Mouse (Mus musculus): ENCODE data around the gene Zfp87. TPM values are rescaled to one million over a fixed set of nuclear protein-coding genes. Genes with fewer than 3 reads are reported as not detected.

Zfp87 gene
- total RNA-seq (2021) = 10 to 100 TPM; 23.0 to 24.8 TPM
- long read RNA-seq, experiment 1, transcript Zfp87-204 (4 exons, 2,656 nt) = major isoform, 25 of 27 reads
- long read RNA-seq, experiment 1, partial matches to known transcripts = 0 of 27 reads
- long read RNA-seq, experiment 1, other reads (novel, unspliced or antisense) = 0 of 27 reads
- long read RNA-seq, experiment 2, transcript Zfp87-204 (4 exons, 2,656 nt) = major isoform, 15 of 18 reads
- long read RNA-seq, experiment 2, partial matches to known transcripts = 0 of 18 reads
- long read RNA-seq, experiment 2, other reads (novel, unspliced or antisense) = 2 of 18 reads

DNA sequence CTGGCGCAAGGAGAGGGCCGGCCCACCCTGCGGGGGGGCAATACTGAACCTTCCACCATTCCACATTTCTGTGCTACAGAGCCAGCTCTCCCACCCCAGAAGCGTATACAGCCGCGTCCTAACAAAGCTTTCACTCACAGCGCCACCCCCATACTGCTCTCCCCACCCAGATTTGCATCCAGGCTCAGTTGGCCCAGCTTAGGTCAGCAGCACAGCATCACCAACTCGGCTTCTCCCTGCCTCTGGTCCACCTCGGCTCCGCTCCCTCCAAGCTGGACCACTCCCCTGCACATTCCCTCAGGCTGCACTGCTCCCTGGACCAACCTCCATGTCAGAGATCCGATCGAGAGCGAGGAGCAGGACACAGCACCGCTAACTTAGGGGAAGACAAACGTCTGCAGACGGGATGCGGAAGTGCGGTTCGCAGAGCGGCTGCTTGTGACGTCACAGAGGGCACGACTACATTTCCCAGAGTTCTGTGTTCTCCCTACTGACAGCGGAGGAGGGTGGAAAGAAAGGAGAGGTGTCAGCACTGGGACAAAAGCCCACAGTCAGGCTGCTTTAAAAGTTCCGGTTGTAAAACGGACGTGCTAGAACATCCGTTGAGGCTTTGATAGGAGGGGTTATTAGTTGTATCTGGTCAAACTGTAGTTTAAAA lies at the start of gene Zfp87, which contains the start of gene Gm26965:
Gene Zfp87 (minus strand): TSS at position 425 of the 658 bp plus-strand sequence.
Gene Gm26965 (minus strand): TSS at position 399 of the 658 bp plus-strand sequence.
- intact Hi-C loops (cut with DNase I) = loop anchor here (2.0 kb wide), 1 partner anchor 27 kb away; the partner anchor contains the start of gene Zfp748
- DNase-seq (ENCODE audit: low spot score in 2 of 2) = peak; percentile 92 to 95

DNA sequence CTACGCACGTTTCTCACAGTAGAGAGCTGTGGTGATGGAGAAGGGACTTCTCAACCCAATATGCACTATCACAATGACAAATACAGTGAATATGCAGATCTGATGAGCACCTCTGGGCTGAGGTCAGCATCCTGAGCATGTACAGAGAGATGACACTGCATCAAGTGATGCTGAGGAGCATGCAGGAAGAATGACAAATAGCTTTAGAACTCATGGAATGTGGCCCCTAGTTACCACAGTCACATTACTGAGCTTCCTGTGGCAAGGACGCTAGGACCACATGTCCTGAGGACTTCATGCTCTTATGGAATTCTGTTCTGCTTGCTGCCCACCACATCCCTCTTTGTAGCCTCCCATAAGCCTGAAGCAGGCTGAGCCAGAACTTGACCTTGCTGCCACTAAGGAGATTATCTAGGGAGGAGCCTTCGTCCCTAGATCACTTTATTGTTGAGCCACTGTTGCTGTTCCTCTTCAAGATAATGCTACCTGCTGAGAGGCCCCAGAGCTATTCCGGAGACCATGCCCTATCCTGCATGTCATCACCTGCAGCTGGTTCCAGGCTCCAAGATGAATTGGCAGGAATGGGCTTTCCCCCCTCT lies 46.7 kb upstream of the Zfp87 start:
- no peak for DNase-seq (ENCODE audit: low spot score in 2 of 2)
- intact Hi-C loops (cut with DNase I) = no loop called here

DNA sequence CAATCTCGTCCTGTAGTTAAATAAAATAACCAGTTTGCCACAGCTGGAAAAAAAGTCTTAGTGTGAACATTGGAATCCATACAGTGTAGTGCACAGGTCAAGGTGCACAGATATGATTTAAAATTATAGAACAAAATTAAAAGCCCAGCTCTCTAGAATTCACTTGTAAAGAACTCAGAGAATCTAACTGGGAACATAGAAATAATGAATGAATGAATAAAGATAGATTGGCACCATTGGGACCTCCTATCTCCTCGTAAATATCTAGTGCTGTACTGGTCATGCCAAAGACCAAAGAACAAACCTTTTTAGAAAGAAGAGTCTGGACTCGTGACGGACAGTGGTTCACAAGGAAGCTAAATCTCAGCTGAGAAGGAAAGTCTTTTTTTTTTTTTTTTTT lies 27.8 kb upstream of the Zfp87 start, which contains the start of gene Zfp748:
Gene Zfp748 (minus strand): TSS at position 101 of the 400 bp plus-strand sequence.
- intact Hi-C loops (cut with DNase I) = loop anchor here (2.0 kb wide), 1 partner anchor 27 kb away; the partner anchor contains the start of genes Gm26965 and Zfp87
- DNase-seq (ENCODE audit: low spot score in 2 of 2) = no peak

DNA sequence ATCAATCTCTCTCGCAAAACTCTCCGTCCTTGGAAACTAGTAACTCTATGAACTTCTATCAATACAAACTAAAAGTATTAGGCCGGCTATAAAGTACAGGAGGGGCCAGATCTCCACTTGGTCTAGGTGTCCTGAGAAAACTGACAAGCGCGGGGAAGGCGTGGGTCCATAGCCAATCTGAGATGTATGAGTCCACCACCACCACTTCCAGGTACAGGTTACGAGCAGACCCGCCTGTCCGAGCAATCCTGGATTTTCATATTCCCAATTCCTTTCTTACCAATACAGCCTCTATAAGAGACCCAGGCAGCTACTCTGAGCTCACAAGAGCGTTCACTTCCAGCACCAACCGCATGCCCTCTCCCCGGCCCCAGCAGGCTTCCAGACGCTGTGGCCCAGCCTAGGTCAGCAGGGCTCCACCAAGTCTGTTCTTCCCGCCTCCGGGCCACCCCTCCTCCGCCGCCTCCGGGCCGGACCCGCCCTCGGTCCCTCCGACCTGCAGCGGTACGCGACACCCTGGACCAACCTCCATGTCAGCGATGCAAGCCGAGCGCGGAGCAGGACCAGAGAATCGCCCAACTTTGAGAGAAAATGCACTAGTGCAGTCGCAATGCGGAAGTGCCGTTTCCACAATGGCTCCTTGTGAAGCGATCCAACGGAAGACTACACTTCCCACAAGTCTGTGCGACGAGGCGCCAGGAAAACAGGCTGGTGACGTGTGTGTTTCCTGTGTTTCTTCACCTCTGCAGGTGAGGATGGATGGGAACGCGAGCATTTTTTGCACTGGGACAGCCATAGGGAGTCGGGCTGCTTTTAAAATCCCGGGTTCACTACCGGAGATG lies 26.7 kb upstream of the Zfp87 start:
- intact Hi-C loops (cut with DNase I) = loop anchor here (2.0 kb wide), 1 partner anchor 26 kb away; the partner anchor contains the start of genes Gm26965 and Zfp87

DNA sequence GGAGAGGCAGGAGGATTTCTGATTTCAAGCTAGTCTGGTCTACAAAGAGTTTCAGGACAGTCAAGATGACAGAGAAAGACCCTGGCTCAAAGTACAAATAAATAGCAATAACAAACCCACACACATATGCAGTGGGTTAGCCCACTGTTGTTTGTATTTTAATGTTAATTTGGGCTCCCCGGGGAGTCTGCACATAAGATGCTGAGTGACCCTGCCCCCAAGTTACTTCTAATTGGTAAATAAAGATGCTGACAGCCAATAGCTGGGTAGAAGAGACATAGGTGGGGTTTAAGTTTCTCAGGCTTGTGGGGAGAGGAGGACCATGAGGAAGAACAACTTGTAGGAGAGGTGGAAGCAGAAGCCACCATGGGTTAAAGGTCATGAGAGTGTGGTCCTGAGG lies 20.0 kb upstream of the Zfp87 start:
- DNase-seq (ENCODE audit: low spot score in 2 of 2) = no peak
- intact Hi-C loops (cut with DNase I) = no loop called here

More for the DNA sequence above, 26.7 kb upstream of the Zfp87 start:
- DNase-seq (ENCODE audit: low spot score in 2 of 2) = peak; percentile 89

DNA sequence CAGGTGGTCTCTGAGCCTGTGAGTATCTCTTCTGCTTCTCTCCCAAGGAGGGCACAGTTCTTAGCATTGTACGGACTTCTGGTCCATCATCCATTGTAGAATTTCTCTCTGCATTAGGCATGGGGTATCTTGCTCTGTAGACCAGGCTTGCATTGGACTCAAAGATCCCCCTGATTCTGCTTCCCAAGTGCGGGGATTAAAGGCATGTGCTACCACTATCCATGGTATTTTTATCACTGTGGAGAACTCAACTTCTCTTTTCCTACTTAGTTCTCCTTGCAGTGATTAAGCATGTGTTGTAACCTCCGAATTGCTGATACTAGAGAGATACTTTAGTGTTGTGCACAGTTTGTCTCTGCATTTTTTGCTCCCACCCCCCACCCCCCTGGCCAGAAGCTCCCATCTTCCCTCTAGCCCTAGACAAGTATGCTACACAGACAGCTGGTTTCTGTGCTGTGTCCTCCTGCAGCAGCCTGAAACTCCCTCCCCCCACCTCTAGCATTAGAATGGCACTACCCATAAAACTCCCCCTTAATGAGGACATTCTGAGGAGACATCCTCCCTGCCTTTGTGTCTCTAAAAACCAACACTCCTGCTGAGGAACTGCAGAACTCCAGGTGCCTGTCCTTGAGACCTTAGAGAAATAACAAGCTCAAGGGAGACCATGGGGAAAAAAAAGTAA lies 1.2 kb upstream of the Zfp87 start:
- intact Hi-C loops (cut with DNase I) = loop anchor here (2.0 kb wide), 1 partner anchor 26 kb away; the partner anchor contains the start of gene Zfp748
- DNase-seq (ENCODE audit: low spot score in 2 of 2) = no peak

DNA sequence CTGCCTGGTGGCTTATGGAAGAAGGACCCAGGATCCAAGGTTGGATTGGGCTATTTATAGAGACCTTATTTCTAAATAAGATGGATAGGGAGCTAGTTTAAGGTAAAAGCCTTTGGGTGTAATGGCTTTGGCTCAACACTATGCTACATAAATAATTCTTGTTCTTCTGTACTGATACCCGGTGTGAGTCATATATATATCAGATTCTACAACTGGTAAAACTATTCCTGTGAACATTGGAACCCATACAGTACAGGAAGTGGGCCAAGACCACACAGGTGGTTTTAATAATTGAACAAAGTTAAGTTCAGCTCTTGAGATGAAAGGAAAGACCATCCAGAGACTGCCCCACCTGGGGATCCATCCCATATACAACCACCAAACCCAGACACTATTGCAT lies 25.1 kb downstream of the Zfp87 start:
- DNase-seq (ENCODE audit: low spot score in 2 of 2) = no peak
- intact Hi-C loops (cut with DNase I) = no loop called here

DNA sequence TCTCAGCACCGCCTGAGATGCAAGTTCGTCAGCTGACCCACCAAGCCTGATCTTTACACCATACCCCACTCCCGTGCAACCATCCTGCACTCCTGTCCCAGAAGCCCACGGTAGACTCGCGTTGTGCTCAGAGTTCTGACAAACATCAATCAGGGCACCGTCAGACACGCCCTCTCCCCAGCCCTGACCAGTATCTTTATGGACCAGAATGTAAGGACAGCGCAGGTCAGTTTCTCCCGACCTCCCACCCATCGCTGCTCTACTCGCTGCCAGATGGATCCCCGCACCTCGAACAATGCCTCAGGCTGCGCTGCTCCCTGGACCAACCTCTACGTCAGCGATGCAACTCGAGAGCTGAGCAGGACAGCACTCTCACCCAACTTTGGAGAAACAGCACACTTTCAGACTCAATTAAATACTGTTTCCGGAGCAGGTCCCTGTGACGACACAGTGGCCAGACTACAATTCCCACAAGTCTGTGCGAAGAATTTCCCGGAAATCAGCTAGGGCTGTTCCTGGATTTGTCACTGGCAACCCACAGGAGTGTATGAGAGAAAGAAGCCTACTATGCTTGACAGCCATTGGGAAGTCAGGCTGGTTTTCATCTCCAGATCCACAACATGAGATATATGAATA lies 25.8 kb downstream of the Zfp87 start, which contains the start of gene Zfp58:
Gene Zfp58 (minus strand): TSS at position 472 of the 636 bp plus-strand sequence.
- peak; percentile 85 to 88 for DNase-seq (ENCODE audit: low spot score in 2 of 2)
- intact Hi-C loops (cut with DNase I) = no loop called here

DNA sequence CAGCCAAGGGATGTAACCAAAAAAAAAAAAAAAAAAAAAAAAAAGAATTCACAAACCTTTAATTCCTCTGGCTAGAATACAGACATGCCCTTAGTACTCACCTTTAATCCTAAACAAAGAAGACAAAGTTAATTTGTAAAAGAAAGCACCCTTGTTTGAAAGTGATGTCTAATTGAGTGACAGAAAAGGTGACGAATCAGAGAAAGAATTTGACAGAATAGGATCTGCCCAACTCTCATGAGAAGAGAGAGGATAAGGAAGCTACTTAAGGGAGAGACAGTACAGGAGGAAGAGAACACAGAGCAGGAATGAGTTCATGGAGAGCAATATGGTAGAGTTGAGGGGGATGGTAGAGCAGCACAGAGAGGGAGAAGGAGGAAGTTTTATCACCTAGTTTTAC lies 30.3 kb downstream of the Zfp87 start:
- intact Hi-C loops (cut with DNase I) = no loop called here
- DNase-seq (ENCODE audit: low spot score in 2 of 2) = no peak

DNA sequence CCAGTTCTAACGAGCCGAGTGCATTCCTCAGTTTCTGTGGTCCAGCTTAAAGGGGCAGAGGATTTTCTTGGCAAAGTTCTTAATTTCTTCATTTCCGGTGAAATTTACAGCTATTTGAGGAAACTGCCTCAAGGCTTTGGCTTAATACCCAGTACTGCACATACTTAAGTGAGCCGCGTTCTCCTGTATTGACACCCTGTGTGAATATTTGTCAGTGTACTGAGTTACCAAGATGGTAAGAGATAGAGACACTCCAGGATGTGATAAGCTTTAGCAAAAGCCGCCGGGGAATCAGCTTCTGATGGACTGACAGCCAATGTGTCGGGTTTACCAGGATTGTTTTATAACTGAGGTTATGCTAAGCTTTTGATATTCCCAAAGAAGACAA lies 41.6 kb downstream of the Zfp87 start:
- intact Hi-C loops (cut with DNase I) = no loop called here

DNA sequence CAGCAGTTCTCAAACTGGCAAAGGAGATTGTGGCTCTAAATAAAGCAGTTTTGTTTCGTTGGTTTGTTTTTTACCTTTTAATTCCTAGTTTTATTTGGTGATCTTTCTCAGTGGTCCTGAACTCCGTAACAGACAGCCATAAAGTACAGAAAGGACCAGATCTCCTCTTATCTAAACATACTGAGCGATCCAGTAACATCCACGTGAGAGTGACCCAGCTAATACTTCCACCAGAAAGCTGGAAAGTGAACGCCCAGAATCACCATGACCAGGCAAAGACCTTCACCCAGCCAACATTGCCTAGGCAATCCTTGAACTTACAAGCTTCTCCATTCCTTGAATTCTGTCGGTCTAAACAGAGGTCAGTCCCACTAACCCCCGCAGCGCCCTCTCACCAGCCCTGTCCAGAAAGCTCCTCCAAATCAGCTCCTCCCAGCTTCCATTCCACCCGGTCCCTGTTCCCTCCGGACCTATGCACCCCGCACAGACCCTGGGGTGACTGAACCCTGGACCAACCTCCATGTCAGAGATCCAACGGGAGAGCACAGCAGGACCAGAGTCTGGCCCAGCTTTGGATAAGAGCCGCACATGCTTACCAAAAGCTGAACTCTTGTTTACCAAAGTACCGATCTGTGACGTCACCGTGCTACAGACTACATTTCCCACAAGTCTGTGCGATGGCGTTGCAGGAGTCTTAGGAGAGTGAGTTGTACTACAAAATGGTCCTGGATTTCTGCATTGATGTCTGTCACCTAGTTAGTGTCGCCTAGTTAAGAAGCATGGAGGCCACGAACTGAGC lies 42.2 kb downstream of the Zfp87 start, which contains the start of gene Zfp874b:
Gene Zfp874b (minus strand): TSS at position 634 of the 799 bp plus-strand sequence.
- peak; percentile 88 to 91 for DNase-seq (ENCODE audit: low spot score in 2 of 2)
- intact Hi-C loops (cut with DNase I) = loop anchor here (2.0 kb wide), 1 partner anchor 33 kb away; the partner anchor contains the start of gene Zfp874a

More for the DNA sequence above, 41.6 kb downstream of the Zfp87 start:
- peak in 1 of 2 experiments; percentile 6 for DNase-seq (ENCODE audit: low spot score in 2 of 2)

DNA sequence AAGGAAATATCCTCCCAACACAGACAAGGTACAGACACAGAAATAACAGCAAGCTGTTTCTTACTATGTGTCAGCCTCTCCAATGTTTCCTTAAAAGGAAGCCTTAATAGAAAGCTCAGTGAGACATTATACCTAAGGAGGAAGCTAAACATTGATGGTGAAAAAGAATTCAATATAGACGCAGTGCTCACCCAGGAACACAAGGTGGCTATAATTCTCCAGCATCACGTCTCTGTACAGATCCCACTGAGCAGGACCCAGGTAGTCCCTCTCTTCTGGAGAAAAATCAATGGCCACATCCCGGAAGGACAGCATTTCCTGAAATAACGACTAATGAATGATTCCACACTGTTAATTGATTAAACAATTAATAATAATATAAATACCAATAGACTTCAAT lies 44.4 kb downstream of the Zfp87 start:
- intact Hi-C loops (cut with DNase I) = no loop called here
- no peak for DNase-seq (ENCODE audit: low spot score in 2 of 2)

DNA sequence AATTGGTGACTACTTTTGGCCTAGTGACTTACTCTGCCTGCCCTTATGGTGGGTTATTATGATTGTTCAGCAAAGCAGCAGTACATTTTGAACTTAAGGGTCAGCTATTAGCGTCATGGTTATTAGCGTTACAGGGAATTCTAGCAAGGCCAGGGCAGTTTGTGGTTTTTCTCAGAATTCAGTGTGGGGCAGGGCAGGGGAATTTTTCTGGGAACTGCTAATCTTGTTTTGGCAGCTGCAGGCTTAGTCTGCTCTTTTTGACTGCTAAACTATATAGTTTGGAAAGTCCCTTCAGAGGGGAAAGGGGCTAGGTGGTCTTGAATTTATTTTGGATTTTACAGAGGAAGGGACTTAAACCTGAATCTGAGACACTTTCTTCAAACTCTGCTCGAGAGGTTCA lies 56.7 kb downstream of the Zfp87 start:
- intact Hi-C loops (cut with DNase I) = no loop called here
- no peak for DNase-seq (ENCODE audit: low spot score in 2 of 2)
